Mouse (Mus musculus) hindbrain, embryonic 13.5 days (tissue): ENCODE measurements around the gene 1110051M20Rik. TPM values are rescaled to one million over a fixed set of nuclear protein-coding genes. Genes with fewer than 3 reads are reported as not detected.

Source experiments
- ATAC-seq: fragments of 200-750 bp; cut with Nextera tagmentation; 2 replicates; pipeline ENCODE4 v1.8.0; 2017; ENCODE audit warnings: moderate TSS enrichment; ENCODE audit not compliant: low FRiP score
- H3K27ac ChIP-seq: fragments of 300-500 bp; sonication (generic); 2 replicates; pipeline ENCODE4 v1.5.1; 2015; ENCODE audit warnings: inconsistent platforms, mild to moderate bottlenecking, moderate library complexity
- H3K27me3 ChIP-seq: fragments of 300-500 bp; sonication (generic); 2 replicates; pipeline ENCODE4 v1.6.1; 2015; ENCODE audit warnings: mild to moderate bottlenecking, inconsistent platforms
- H3K36me3 ChIP-seq: fragments of 300-500 bp; sonication (generic); 2 replicates; pipeline ENCODE4 v1.6.1; 2015; ENCODE audit warnings: mild to moderate bottlenecking, inconsistent platforms
- H3K4me1 ChIP-seq: fragments of 300-500 bp; sonication (generic); replicated peaks from 2 replicates; pipeline ENCODE4 v1.6.1; 2015; ENCODE audit warnings: inconsistent platforms
- H3K4me2 ChIP-seq: fragments of 300-500 bp; sonication (generic); 2 replicates; pipeline ENCODE4 v1.6.1; 2015; ENCODE audit warnings: inconsistent platforms, mild to moderate bottlenecking, moderate library complexity
- H3K4me3 ChIP-seq: fragments of 300-500 bp; sonication (generic); 2 replicates; pipeline ENCODE4 v1.5.1; 2015; ENCODE audit warnings: mild to moderate bottlenecking, inconsistent platforms
- H3K9ac ChIP-seq: fragments of 300-500 bp; sonication (generic); 2 replicates; pipeline ENCODE4 v1.6.1; 2015; ENCODE audit warnings: mild to moderate bottlenecking, inconsistent platforms
- H3K9me3 ChIP-seq: fragments of 300-500 bp; sonication (generic); 2 replicates; pipeline ENCODE4 v1.6.1; 2016; ENCODE audit warnings: inconsistent platforms
- WGBS: fragments of 180-500 bp; shearing (Covaris S2); methylation state at CpG from one replicate; pipeline ENCODE4 v1.1.7; 2015; 5-methylcytosine and 5-hydroxymethylcytosine counted together
- polyA plus RNA-seq: library from polyadenylated mRNA; unstranded; fragments of >200 nt; fragmentation: Nextera tagmentation; extraction: Ambion mirVana; gene quantifications from 2 replicates; pipeline ENCODE4 v1.2.1, GENCODE M21; 2015

1110051M20Rik gene
- polyA plus RNA-seq, 1 experiment from 2014 or later, result 147 TPM

- Histone ChIP-seq H3K4me3 (no peak overlapping the region), H3K4me2 (peak overlapping the region; percentile 97), H3K4me1 (peaks cover 44% of the 10 kb centered on the region), H3K27ac (no peak overlapping the region), H3K27me3 (peaks cover 42% of the 10 kb centered on the region), H3K36me3 (no peaks in the 10 kb centered on the region), H3K9me3 (no peaks in the 10 kb centered on the region), H3K9ac (no peak overlapping the region)
- 64% methylated on average over 1 of the region's 1 CpGs for WGBS
- ATAC-seq, result no peak
Observed at GRCm38 (mm10) chr2:91258830-91259229, 185.7 kb downstream of the 1110051M20Rik start.

DNA sequence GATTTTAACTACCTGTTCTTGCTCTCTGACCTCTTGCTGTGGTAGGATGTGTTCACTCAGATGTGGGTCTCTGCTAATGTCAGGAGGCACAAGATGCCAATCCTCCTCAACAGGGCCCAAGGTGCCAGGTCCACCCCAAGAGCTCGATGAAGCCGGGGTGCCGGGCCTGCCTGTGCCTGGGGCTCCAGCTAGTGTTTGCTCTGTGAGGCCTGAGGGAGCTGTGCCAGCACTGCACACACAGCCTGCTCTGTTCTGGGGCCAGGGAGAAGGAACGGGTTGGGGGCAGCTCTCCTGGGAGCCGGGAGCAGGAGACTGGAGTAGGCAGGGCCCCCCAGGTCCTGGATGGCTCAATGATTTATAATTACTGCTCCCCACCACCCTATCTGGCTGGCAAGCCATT, 186.4 kb downstream of the 1110051M20Rik start:
- H3K9ac ChIP-seq, result peak overlapping the region; percentile 72; the same call in 1 of the 2 replicates

GRCm38 (mm10) chr2:91257126-91257980, 187.2 kb downstream of the 1110051M20Rik start:
- no peaks in the 10 kb centered on the region for H3K9me3 ChIP-seq
- H3K4me1 ChIP-seq, result peaks cover 44% of the 10 kb centered on the region
- H3K27ac ChIP-seq, result peak overlapping the region; percentile 10; the same call in 1 of the 2 replicates
- ATAC-seq, result peak; percentile 49
- no peaks in the 10 kb centered on the region for H3K36me3 ChIP-seq
- peak overlapping the region; percentile 53 for H3K4me3 ChIP-seq
- H3K27me3 ChIP-seq, result peaks cover 55% of the 10 kb centered on the region
- peak overlapping the region; percentile 72 for H3K9ac ChIP-seq
- 1% methylated on average over 22 of the region's 22 CpGs for WGBS
- peak overlapping the region; percentile 97 for H3K4me2 ChIP-seq

More for the DNA sequence above, 186.4 kb downstream of the 1110051M20Rik start:
- H3K4me3 ChIP-seq, result peak overlapping the region; percentile 53
- H3K4me2 ChIP-seq, result peak overlapping the region; percentile 97
- no peaks in the 10 kb centered on the region for H3K36me3 ChIP-seq
- no peaks in the 10 kb centered on the region for H3K9me3 ChIP-seq
- H3K27ac ChIP-seq, result peak overlapping the region; percentile 10; the same call in 1 of the 2 replicates
- H3K27me3 ChIP-seq, result peaks cover 48% of the 10 kb centered on the region
- WGBS, result 63% methylated on average over 5 of the region's 5 CpGs
- 0 out of 2 replicates have a peak, but pooled peaks have one; percentile 26 for ATAC-seq
- peaks cover 44% of the 10 kb centered on the region for H3K4me1 ChIP-seq

DNA sequence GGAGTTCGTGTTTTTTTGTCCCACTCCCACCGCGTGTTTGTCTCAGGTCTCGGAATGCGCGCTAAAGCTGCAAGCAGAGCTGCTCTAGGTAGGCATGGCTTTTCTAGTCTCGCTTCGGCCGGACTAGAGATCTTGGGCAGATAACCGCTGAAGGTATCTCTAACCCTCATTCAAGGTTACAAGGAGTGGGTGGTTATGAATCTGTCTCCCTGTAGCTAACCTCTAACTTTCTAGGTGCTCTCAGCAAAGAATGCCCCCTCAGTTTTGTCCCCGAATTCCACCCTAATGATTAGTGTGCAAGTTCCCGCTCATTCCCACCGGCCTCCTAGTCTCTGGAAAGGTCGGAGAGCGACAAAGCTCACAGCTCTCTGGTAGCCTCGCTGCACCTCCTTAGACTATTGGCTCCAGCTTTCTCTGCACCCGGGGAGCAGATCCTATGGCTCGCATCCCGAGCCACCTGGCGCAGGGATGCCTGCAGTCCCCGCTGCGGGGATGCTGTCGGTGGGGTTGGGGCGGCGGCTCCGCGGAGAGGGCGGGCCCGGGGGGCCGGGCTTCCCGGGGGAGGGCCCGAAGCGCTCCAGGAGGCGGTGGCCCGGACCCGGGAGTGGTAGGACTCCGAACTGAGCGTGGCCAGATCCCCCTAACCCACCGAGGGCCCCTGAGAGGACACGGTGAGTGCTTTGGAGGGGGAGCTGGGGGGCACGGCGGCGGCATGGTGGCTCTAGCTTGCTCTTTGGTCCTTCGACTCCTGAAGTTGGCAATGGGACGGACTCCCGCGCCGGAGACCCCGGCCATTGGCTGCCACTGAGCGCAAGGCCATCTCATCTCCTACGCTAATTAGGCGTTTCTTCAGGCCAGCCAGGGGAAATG, 188.0 kb downstream of the 1110051M20Rik start:
- peak overlapping the region; percentile 72 for H3K9ac ChIP-seq
- peaks cover 58% of the 10 kb centered on the region for H3K27me3 ChIP-seq
- peaks cover 44% of the 10 kb centered on the region for H3K4me1 ChIP-seq
- no peaks in the 10 kb centered on the region for H3K9me3 ChIP-seq
- ATAC-seq, result peak; percentile 36
- peak overlapping the region; percentile 53 for H3K4me3 ChIP-seq
- no peak overlapping the region for H3K27ac ChIP-seq
- H3K36me3 ChIP-seq, result no peaks in the 10 kb centered on the region
- WGBS, result 0% methylated on average over 52 of the region's 52 CpGs
- H3K4me2 ChIP-seq, result peak overlapping the region; percentile 97

GRCm38 (mm10) chr2:91255661-91256150, 188.8 kb downstream of the 1110051M20Rik start, which contains the start of gene Pacsin3:
TSS of gene Pacsin3 (plus strand) at chr2:91255954.
- Histone ChIP-seq H3K4me2 (peak within 1 kb of the TSS; percentile 97), H3K27ac (no peak within 1 kb of the TSS), H3K9ac (peak within 1 kb of the TSS; percentile 72), H3K27me3 (peaks cover 58% of the 10 kb centered on the region), H3K9me3 (no peaks in the 10 kb centered on the region), H3K4me3 (peak within 1 kb of the TSS; percentile 53), H3K4me1 (peaks cover 44% of the 10 kb centered on the region), H3K36me3 (no peaks in the 10 kb centered on the region)
- WGBS, result under 1% methylated on average over 27 of the region's 27 CpGs
- ATAC-seq, result 0 out of 2 replicates have a peak, but pooled peaks have one; percentile 17

DNA sequence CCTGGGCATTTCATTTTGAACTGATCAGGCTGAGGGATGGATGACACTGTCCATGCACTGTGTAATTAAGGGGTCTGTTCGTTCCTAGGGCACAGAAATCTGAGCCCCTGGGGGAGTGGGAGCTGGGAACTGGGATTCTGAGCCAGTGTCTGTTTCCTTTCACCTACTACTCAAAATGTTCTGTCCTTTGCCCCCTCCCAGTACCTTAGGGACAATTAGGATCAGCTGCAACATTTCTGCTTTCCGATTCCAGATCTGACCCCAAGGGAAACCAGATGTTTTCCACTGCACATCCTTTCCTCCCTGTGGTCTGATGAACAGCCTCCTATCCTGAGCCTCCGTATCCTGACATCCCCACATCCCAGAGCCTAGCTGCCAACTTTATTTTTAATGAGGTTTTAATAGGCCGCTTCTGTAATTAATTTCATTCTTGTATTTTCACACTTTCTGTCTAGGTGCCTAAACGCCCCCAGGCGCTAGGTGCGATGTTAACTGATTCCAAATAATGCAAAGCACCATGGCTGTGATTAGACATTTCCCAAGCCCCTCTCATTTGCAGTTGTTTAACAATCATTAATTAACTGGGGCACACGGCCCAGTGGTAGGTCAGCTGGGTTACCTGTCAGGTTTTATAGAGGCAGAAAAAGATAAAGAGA, 189.7 kb downstream of the 1110051M20Rik start:
- Histone ChIP-seq H3K27ac (no peak overlapping the region), H3K9ac (no peak overlapping the region), H3K36me3 (no peaks in the 10 kb centered on the region), H3K4me3 (no peak overlapping the region), H3K4me2 (peak overlapping the region; percentile 97), H3K9me3 (no peaks in the 10 kb centered on the region), H3K27me3 (peaks cover 58% of the 10 kb centered on the region), H3K4me1 (peaks cover 44% of the 10 kb centered on the region)
- WGBS, result 21% methylated on average over 8 of the region's 8 CpGs
- ATAC-seq, result no peak

- no peak for ATAC-seq
- H3K36me3 ChIP-seq, result no peaks in the 10 kb centered on the region
- peaks cover 49% of the 10 kb centered on the region for H3K27me3 ChIP-seq
- no peak overlapping the region for H3K27ac ChIP-seq
- H3K4me1 ChIP-seq, result peaks cover 34% of the 10 kb centered on the region
- H3K9ac ChIP-seq, result no peak overlapping the region
- H3K4me3 ChIP-seq, result no peak overlapping the region
- H3K9me3 ChIP-seq, result no peaks in the 10 kb centered on the region
- H3K4me2 ChIP-seq, result no peak overlapping the region
- WGBS, result 60% methylated on average over 4 of the region's 4 CpGs
Observed at GRCm38 (mm10) chr2:91252512-91252911, 192.0 kb downstream of the 1110051M20Rik start.

DNA sequence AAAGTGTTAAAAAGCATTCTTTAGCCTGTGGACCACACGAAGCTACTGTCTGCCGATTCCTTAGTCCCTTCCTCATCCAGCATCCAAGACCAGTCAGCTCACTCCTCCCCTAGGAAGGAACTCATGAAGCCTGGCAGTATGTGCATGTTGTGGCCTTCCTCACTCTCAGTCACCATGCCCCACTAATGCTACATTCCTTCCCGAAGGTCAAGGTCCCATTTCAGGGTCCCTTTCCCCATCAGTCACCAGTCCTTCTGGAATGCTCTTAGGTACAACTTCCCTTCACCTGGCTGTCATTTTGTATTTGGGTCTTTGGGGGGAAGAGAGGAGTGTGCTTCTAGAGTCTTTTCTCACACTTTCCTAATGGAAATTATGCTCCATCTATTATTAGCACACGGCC, 192.5 kb downstream of the 1110051M20Rik start:
- H3K27ac ChIP-seq, result no peak overlapping the region
- no peaks in the 10 kb centered on the region for H3K9me3 ChIP-seq
- H3K36me3 ChIP-seq, result no peaks in the 10 kb centered on the region
- peaks cover 28% of the 10 kb centered on the region for H3K4me1 ChIP-seq
- no peak overlapping the region for H3K4me3 ChIP-seq
- ATAC-seq, result no peak
- WGBS, result 81% methylated on average over 4 of the region's 4 CpGs
- no peak overlapping the region for H3K4me2 ChIP-seq
- no peak overlapping the region for H3K9ac ChIP-seq
- H3K27me3 ChIP-seq, result peaks cover 44% of the 10 kb centered on the region

DNA sequence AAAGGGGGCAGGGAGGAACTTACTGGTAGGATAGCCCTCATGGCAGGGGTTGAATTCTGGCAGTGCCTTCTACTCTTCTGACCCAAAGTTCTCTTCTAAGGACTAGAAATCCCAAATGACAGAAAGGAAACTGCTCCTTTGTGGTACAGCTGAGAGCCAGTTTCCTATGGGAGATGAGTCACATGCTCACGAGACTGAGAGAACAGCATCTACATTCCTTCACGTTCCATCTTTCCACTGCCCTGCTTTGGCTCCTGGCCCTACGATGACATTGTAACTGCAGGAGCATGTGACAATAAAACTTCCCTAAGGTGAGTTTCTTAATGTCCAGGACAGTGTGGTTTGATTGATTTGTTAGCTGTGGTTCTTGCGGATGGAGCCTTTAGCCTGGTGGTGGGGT, 196.1 kb downstream of the 1110051M20Rik start:
- ATAC-seq, result no peak
- 91% methylated on average over 4 of the region's 4 CpGs for WGBS

GRCm38 (mm10) chr2:91244557-91245228, 199.8 kb downstream of the 1110051M20Rik start:
- no peaks in the 10 kb centered on the region for H3K27me3 ChIP-seq
- WGBS, result 88% methylated on average over 5 of the region's 5 CpGs
- no peaks in the 10 kb centered on the region for H3K36me3 ChIP-seq
- no peaks in the 10 kb centered on the region for H3K9me3 ChIP-seq
- no peak overlapping the region for H3K4me3 ChIP-seq
- no peak overlapping the region for H3K9ac ChIP-seq
- no peak overlapping the region for H3K4me2 ChIP-seq
- ATAC-seq, result no peak
- H3K27ac ChIP-seq, result no peak overlapping the region
- peaks cover 5% of the 10 kb centered on the region; the same call in 1 of the 2 replicates for H3K4me1 ChIP-seq

More for the DNA sequence above, 196.1 kb downstream of the 1110051M20Rik start:
- H3K4me2 ChIP-seq, result no peak overlapping the region
- no peak overlapping the region for H3K27ac ChIP-seq
- peaks cover 3% of the 10 kb centered on the region; the same call in 1 of the 2 replicates for H3K4me1 ChIP-seq
- peaks cover 11% of the 10 kb centered on the region; the same call in 1 of the 2 replicates for H3K27me3 ChIP-seq
- H3K9me3 ChIP-seq, result no peaks in the 10 kb centered on the region
- no peak overlapping the region for H3K9ac ChIP-seq
- no peaks in the 10 kb centered on the region for H3K36me3 ChIP-seq
- H3K4me3 ChIP-seq, result no peak overlapping the region

GRCm38 (mm10) chr2:91243416-91243815, 201.1 kb downstream of the 1110051M20Rik start:
- Histone ChIP-seq H3K9ac (peak overlapping the region; percentile 19; the same call in 1 of the 2 replicates), H3K27me3 (no peaks in the 10 kb centered on the region), H3K9me3 (no peaks in the 10 kb centered on the region), H3K4me1 (peaks cover 6% of the 10 kb centered on the region; the same call in 1 of the 2 replicates), H3K4me3 (no peak overlapping the region), H3K4me2 (no peak overlapping the region), H3K36me3 (no peaks in the 10 kb centered on the region), H3K27ac (peak overlapping the region; percentile 35; the same call in 1 of the 2 replicates)
- 58% methylated on average over 3 of the region's 3 CpGs for WGBS
- ATAC-seq, result no peak
